Mouse (Mus musculus) liver, adult 2 months (tissue): ENCODE data around the gene Mt3. TPM values are rescaled to one million over a fixed set of nuclear protein-coding genes. Genes with fewer than 3 reads are reported as not detected.

ENCODE experiments used
- DNase-seq: peaks from one replicate; pipeline ENCODE4 v3.0.0-alpha.2; 2011; ENCODE audit warnings: low read depth, low spot score; ENCODE audit errors: extremely low read depth
- H3K27ac ChIP-seq: fragments of 200-500 bp; replicated peaks from 2 replicates; pipeline ENCODE4 v1.5.1; 2012; ENCODE audit warnings: low read depth, mild to moderate bottlenecking, control low read depth, inconsistent platforms, low read length; ENCODE audit not compliant: insufficient read depth
- H3K27me3 ChIP-seq: fragments of 200-500 bp; 2 replicates; pipeline ENCODE4 v1.6.1; 2012; ENCODE audit warnings: mild to moderate bottlenecking, moderate library complexity, low read length, inconsistent platforms; ENCODE audit not compliant: control insufficient read depth, insufficient read depth
- H3K36me3 ChIP-seq: fragments of 200-500 bp; 2 replicates; pipeline ENCODE4 v1.6.1; 2012; ENCODE audit warnings: low read length, inconsistent platforms; ENCODE audit not compliant: control insufficient read depth, insufficient read depth
- H3K4me1 ChIP-seq: fragments of 200-500 bp; 2 replicates; pipeline ENCODE4 v1.6.1; 2011; ENCODE audit warnings: low read length; ENCODE audit not compliant: control insufficient read depth, insufficient read depth
- H3K4me3 ChIP-seq: fragments of 200-500 bp; 2 replicates; pipeline ENCODE4 v1.5.1; 2011; ENCODE audit warnings: low read depth, mild to moderate bottlenecking, control low read depth, low read length, moderate library complexity; ENCODE audit not compliant: insufficient read depth
- H3K79me2 ChIP-seq: fragments of 200-500 bp; 2 replicates; pipeline ENCODE4 v1.6.1; 2012; ENCODE audit warnings: inconsistent platforms, mild to moderate bottlenecking, low read length, moderate library complexity; ENCODE audit not compliant: control insufficient read depth, insufficient read depth
- H3K9ac ChIP-seq: fragments of 200-500 bp; 2 replicates; pipeline ENCODE4 v1.6.1; 2012; ENCODE audit warnings: low read depth, mild to moderate bottlenecking, control low read depth, inconsistent platforms, low read length
- CTCF ChIP-seq: fragments of 200-500 bp; IDR thresholded peaks from 2 replicates; pipeline ENCODE4 v1.5.1; 2011; ENCODE audit warnings: low read depth, low read length, control low read depth
- POLR2A ChIP-seq: fragments of 200-500 bp; IDR thresholded peaks from 2 replicates; pipeline ENCODE4 v1.6.1; 2011; ENCODE audit warnings: low read length, control low read depth; ENCODE audit not compliant: insufficient read depth; ENCODE audit errors: extremely low read depth
- WGBS: fragments of 180-500 bp; shearing (Covaris S2); methylation state at CpG from one replicate; pipeline ENCODE4 v1.1.7; 2018; 5-methylcytosine and 5-hydroxymethylcytosine counted together
- polyA plus RNA-seq: library from polyadenylated mRNA; depleted of rRNA; stranded (reverse); fragments of >200 nt; gene quantifications from 2 replicates; pipeline ENCODE4 v1.2.3, GENCODE M21; 2012; rRNA removed
- total RNA-seq: library from RNA; depleted of rRNA; stranded (reverse); fragments of >200 nt; gene quantifications from 2 replicates; pipeline ENCODE4 v1.2.3, GENCODE M21; 2014; rRNA removed

Gene Mt3
- total RNA-seq (not detected in 2 replicates), polyA plus RNA-seq (0.21 TPM in 1 of 2 replicates, not detected in the other)

DNA sequence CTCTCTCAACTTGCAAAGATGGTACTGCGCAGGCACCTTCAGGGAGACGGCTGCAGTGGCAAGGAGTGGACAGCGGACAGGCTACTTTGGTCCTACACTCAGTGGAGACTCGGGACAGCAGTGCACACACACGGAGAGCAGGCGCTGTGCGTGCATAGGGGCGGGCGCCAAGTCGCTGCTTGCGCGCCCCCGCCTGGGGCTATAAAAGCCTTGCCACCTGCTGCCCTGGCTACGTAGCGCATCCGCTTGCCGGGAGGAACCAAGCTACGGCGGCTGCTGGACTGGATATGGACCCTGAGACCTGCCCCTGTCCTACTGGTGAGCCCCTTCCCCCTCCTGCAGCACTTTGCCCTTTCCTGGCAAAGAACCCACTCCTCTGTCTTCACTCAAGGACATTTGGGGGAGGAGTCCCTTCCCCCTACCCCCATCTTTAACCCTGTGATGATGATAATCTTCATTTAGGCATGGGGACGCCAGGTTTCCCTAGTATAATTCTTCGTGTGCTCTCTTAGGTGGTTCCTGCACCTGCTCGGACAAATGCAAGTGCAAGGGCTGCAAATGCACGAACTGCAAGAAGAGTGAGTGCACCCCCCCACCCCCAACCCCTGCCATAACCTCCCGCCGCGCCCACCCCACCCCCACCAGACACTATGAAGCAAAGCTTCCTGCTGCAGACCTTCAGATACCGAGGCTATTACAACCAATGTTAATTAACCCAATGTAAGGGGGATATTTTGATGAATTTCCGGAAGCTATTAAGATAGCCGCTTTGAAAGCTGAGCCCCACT, at the start of gene Mt3:
TSS of gene Mt3 (plus strand) at position 95 of the 788 bp plus-strand sequence.
- 0 out of 2 replicates have a peak within 1 kb of the TSS, but pooled peaks have one; percentile 24 for H3K9ac ChIP-seq
- no peak within 1 kb of the TSS for H3K4me3 ChIP-seq
- H3K27ac ChIP-seq: no peak within 1 kb of the TSS
- H3K79me2 ChIP-seq: no peaks in the 10 kb centered on the region
- DNase-seq: no peak
- no peaks in the 10 kb centered on the region for H3K36me3 ChIP-seq
- no peaks in the 10 kb centered on the region for H3K27me3 ChIP-seq
- TF ChIP-seq CTCF (peak; percentile 37), POLR2A (no peak)
- H3K4me1 ChIP-seq: no peaks in the 10 kb centered on the region
- 5% methylated on average over 29 of the region's 29 CpGs for WGBS

DNA sequence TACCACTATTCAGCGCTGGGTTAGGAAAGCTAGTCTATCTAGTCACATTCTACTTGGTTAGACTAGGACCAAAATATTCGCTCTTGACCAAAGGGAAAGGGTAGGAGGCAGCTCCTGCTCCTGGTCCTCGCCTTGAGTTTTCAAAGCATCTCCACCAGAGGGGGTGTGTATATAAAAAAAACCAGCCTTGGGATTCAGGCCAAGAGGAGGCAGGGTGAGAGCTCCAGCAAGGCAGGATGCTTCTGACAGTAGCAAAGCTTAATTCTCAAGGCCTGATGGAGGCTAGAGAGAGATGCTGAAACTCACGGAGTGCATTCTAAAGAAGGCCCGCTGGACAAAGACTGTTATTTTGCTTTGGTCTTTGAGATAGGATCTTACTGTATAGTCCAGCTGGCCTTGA, 48.3 kb upstream of the Mt3 start:
- no peak for DNase-seq
- no peak overlapping the region for H3K27ac ChIP-seq
- no peak for TF ChIP-seq POLR2A
- TF ChIP-seq CTCF: no peak
- 57% methylated on average over 5 of the region's 5 CpGs for WGBS
- H3K27me3 ChIP-seq: no peaks in the 10 kb centered on the region
- no peaks in the 10 kb centered on the region for H3K36me3 ChIP-seq
- H3K79me2 ChIP-seq: no peaks in the 10 kb centered on the region
- no peak overlapping the region for H3K9ac ChIP-seq
- no peaks in the 10 kb centered on the region; the same call in 1 of the 2 replicates for H3K4me1 ChIP-seq
- H3K4me3 ChIP-seq: no peak overlapping the region

DNA sequence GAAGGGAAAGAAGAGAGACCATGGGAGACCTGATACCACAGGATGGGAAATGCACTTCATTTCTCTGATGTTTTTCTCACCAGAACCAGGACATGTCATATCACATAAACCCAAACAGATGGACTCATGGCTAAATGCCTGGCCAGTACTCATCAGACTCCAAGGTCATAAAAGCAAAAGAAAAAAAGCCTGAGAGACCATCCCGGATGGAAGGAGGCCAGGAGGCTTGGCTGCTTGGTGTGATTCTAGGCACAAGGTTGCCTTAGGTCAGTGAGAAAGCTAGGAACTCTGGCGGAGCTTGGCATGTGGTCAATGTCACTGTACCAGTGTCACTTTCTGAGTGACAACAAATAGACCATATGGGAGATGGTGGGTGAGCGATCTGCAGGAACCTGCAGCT, 44.5 kb upstream of the Mt3 start:
- no peak overlapping the region for H3K27ac ChIP-seq
- 63% methylated on average over 3 of the region's 3 CpGs for WGBS

DNA sequence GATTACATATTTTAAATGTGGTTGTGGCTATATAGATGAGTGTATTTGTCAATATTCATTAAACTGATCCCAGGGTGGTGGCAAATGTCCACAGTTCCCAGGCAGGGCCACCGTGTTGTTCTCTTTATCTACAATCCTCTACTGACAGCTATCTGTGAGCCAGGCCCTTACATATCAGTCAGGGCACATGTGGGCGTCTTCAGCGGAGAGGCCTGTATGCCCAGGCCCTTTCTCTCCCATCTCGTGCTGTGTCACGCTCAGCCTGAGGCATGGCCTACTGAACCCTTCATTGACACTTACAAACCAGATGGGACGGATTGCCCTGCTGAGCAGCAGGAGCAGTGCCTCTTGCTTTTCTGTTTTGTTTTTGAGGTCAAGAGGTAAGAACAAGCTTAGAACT, 43.0 kb upstream of the Mt3 start:
- no peaks in the 10 kb centered on the region for H3K27me3 ChIP-seq
- no peak overlapping the region for H3K27ac ChIP-seq
- H3K4me3 ChIP-seq: no peak overlapping the region
- H3K36me3 ChIP-seq: no peaks in the 10 kb centered on the region
- H3K4me1 ChIP-seq: no peaks in the 10 kb centered on the region
- 94% methylated on average over 6 of the region's 6 CpGs for WGBS
- DNase-seq: no peak
- H3K9ac ChIP-seq: no peak overlapping the region
- TF ChIP-seq POLR2A: no peak
- no peak for TF ChIP-seq CTCF
- H3K79me2 ChIP-seq: no peaks in the 10 kb centered on the region

More for the DNA sequence above, 44.5 kb upstream of the Mt3 start:
- H3K4me1 ChIP-seq: no peaks in the 10 kb centered on the region
- H3K79me2 ChIP-seq: no peaks in the 10 kb centered on the region
- TF ChIP-seq POLR2A (no peak), CTCF (no peak)
- no peaks in the 10 kb centered on the region for H3K36me3 ChIP-seq
- peak; percentile 16 for DNase-seq
- no peaks in the 10 kb centered on the region for H3K27me3 ChIP-seq
- no peak overlapping the region for H3K4me3 ChIP-seq
- H3K9ac ChIP-seq: no peak overlapping the region

DNA sequence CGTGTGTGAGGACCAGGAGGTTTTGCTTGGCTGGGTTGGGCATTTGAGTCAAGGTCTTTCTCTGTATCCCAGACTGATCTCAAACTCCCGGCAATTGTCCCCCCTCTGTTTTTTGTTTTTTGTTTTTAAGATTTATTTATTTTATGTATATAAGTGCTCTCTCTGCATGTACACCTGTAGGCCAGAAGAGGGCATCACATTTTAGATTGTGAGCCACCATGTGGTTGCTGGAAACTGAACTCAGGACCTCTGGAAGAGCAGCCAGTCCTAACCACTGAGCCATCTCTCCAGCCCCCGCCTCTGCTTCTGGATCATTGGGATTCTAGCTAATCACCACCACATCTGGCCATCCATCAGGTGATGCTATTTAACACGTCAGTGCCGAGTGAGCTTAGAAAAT, 42.6 kb upstream of the Mt3 start:
- Histone ChIP-seq H3K27ac (no peak overlapping the region), H3K27me3 (no peaks in the 10 kb centered on the region), H3K9ac (no peak overlapping the region), H3K79me2 (no peaks in the 10 kb centered on the region), H3K36me3 (no peaks in the 10 kb centered on the region), H3K4me3 (no peak overlapping the region), H3K4me1 (no peaks in the 10 kb centered on the region)
- DNase-seq: no peak
- no peak for TF ChIP-seq POLR2A
- TF ChIP-seq CTCF: no peak
- 96% methylated on average over 5 of the region's 5 CpGs for WGBS
